Mouse (Mus musculus) cerebellum, postnatal 25 days (tissue): ENCODE results near the gene Satb2.
"Not testable (repeated sequence)": the region's sequence is repeated elsewhere in the genome, so short reads cannot be mapped to it uniquely, and the experiment has no call there.

Experiments
- DNase-seq, 2 experiments: peaks; one replicate each; pipeline ENCODE4 v3.0.0; 2021; ENCODE audit warnings: mixed read lengths in 2 of 2

Gene Satb2

DNA sequence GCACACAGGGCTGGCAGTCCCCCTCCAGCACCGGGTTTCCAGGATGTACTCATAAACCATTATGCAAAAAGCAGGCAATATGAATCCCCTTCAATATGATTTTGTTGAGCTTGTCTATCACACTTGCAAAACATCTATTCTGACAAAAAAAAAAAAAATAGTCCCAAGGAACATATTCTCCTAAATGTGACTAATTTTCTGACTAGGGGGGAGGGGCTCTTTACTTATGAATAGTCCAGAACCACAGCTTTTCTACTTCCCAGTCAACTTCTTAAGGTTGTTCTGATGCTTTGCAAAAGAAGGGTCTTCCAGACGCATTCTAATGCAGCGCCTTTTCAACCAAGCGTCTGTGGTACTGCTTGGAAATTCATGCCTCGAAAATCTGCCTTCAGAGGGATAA lies 155.7 kb downstream of the Satb2 start:
- no peak for DNase-seq

DNA sequence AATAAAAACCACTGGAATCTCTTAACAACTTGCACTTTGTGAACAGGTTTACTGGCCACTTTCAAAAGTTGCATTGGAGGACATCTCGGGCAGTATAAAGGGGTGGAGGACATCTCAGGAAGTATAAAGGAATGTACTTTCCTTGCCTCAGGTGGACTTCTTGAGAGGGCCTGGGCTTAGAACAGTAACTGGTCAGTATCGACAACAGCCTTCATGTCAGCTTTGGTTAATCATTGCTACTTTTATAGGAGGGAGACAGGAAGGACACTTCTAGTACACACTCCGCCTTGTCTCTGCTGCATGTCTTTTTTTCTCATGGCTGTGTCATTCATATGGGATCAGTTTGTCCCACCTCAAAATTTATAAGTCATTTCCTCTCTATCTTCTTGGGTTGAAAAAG lies 156.4 kb downstream of the Satb2 start:
- no peak for DNase-seq

DNA sequence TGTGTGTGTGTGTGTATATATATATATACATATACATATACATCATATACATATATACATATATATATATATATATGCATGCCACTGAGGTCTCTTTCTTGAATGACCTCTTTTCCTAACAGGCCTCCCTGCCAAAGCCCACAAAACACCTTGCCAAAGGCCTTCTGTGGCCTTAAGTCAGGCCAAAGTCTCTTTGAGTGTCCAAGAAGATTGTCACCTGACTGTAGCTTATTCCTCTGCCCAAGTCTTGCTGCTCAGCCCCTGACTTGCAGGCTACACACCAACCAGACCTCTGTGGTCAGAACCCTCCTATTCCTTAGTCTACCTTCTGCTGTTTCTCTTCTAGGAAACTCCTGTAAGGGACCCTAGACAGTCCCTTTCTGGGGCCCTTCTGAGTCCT lies 164.9 kb downstream of the Satb2 start:
- no peak for DNase-seq

DNA sequence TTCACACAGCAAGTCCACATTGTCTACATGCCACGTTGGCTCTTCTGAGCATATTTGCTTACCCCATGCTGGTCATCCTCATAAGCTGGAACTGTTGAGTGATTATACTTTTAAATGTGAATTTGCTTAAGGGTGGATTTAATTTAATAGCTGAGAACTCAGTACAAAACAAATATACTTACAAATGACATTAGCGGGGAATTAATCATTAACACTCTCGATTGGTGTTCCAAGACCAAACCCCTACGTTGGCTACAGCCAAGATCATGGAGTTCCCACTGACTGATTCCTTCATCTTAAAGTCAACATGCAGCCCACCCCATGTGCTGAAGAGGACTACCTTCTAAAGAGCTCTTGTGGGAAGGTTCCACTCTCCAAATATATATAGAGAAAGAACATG lies 165.5 kb downstream of the Satb2 start:
- no peak for DNase-seq

DNA sequence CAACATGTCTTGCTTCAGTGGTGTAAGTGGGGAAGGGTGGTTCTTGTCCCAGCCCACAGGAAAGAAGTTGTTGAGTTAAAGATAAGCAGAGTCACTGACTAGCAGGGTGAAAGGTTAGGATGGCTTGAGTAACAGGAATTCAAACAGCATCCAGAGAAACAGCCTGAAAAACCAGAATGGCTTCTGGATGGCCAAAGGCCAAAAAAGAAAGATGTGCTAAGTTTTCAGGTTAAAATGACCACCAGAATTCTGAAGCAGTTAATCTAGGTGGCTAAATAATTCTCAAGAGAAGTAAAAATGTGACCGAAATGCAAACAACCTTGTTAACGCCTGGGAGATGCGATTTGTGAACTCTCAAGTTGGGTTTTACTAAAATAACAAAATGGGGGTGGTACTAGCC lies 167.0 kb downstream of the Satb2 start:
- DNase-seq = no peak

DNA sequence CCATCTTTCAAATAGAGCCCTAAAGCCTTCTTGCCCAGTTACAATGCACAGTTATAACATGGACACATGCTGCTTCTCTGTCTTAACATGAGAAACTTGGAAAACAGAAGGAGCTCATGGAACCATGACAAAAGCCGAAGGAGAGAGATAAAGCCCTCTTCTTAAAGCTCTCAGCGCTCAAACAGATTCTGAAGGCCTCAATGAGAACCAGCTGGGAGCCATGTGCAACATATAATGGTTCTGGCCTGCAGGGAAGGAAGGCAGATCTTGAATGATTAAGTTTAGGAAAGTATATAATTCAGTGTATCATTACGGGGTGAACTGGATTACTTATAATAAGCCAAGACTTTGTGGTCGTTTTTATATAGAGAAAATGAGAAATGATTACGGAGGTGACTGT lies 172.4 kb downstream of the Satb2 start:
- DNase-seq = no peak

DNA sequence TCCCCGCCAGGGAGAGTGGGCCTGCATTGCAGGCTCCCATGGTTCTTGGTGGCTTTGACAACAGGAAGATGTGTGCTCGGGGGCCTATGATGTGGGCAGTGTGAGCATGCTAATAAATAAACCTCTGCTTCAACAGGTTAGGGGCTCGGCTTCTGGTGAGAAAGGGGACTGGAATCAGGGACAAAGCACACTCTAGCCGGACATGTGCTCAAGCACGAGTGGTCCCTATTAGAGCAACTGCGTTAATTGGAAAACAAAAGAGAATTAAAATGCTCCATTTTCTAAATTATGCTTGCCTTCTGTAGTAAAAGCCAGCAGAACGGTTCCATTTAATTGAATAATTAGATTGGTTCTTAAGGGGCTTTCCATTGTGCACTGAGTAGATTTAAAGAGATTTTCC lies 177.8 kb downstream of the Satb2 start:
- DNase-seq = no peak

DNA sequence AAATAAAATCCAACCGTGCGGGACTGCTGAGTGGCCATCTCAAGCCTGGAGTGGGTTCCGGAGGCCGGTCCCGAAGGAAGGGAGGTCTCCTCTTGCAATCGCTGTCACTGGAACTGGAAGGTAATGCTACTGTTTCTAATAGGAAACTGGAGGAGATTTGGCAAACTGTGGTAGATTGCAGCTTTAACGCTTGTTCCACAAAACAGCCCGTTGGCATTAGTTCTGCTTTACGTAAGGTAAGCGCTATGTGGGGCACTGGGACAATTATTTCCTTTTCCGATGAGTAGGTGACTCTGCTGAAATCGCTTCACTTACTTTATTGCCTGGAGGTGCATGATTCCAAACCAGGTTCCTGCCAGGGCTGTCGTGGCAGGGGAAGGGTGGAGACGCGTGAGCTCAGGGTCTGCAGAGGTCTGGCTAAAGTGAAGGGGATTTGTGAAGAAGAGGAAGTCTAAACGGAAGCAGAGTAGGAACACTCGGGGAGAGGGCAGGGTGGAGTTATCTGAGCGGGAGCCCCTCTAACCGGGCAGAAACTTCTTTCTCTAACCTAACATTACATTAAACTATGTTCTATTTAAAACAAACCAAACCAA lies 183.3 kb downstream of the Satb2 start:
- DNase-seq = no peak

DNA sequence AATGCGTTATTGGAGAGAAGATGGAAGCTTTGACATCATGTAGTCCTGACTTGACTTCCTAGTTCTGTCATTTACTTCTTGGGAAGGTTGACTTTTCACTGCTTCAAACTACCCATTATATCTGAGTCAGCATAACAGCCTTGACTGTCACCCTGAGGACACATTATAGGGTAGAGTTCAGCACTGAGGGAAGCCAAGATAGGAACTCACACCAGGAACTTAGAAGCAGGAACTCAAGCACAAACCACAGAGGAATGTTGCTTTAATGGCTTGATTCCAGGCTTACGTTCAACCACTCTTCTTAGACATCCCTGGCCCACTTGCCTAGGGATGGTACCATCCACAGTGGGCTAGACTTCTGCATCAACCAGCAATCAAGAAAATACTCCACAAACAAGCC lies 188.8 kb downstream of the Satb2 start:
- DNase-seq = no peak

DNA sequence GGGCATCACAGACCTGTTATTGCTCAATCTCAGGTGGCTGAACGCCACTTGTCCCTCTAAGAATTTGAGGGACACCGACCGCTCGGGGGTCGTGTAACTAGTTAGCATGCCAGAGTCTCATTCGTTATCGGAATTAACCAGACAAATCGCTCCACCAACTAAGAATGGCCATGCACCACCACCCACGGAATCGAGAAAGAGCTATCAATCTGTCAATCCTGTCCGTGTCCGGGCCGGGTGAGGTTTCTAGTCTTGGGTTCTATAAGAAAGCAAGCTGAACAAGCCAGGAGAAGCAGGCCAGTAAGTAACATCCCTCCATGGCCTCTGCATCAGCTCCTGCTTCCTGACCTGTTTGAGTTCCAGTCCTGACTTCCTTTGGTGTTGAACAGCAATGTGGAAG lies 196.3 kb downstream of the Satb2 start:
- DNase-seq = not testable (repeated sequence)

DNA sequence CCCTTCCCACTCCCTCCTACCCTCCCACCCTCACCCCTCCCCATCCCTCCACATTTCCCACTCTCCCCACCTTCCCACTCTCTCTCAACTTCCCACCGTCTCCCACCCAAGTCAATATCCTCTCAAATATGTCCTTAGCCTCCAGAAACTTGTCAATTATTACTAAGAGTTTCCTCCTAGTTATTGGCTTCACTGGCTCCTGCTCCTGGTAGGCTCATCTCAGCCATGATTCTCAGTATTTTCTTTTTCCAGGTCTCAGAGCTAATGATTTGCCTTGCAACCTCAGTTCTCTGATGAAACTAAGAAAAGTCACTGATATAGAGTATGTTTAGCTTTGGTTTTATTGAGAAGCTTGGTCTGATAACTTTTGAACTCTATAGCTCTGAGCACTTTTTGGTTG lies 214.2 kb downstream of the Satb2 start:
- no peak for DNase-seq

DNA sequence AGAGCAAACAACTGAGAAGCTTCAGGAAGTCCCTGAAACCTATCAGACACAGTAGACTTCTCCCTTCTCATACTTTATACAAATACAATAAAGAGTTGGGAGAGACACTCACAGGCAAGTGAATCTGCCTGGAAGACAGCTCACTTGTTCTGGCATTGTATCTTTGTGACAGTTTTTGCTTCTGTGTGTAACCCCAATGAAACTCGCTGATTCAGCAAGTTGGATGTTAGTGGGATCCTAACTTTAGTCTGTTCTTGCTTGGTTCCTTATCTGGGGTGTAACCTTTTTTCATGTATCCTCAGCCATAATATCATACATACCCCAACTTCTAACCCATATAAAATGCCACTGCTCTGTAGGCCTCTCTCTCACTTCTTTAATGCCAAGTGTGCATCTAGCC lies 216.9 kb downstream of the Satb2 start:
- no peak for DNase-seq

DNA sequence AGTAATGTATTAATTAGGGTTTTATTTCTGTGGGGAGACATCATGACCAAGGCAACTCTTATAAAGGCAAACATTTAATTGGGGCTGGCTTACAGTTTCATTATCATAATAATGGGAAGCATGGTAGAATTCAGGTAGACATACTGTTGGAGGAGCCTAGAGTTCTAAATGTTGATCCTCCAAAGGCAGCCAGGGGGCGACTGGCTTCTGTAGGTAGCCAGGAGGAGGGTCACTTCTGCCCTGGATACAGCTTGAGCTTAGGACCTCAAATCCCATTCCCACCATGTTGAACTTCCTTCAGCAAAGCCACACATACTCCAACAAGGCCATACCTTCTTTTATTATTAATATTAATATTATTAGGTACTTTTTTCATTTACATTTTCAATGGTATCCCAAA lies 225.2 kb downstream of the Satb2 start:
- no peak for DNase-seq

DNA sequence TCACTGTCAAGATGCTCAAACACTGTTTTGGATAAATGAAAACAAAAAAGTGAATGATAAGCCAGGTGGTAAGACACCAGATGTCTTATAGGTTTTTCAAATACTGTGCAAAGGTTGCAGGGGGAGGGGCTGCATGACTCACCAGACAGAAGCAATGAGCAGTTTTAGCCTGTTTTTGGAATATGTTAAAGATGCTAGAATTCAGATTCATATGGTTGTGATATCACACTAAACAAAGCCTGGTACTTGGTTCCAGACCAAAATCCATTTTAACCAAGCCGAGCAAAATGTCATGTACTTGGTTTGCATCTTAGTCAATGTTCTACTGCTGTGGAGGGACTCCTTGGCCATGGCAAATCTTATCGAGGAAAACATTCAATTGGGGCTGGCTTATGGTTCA lies 227.8 kb downstream of the Satb2 start:
- no peak for DNase-seq

DNA sequence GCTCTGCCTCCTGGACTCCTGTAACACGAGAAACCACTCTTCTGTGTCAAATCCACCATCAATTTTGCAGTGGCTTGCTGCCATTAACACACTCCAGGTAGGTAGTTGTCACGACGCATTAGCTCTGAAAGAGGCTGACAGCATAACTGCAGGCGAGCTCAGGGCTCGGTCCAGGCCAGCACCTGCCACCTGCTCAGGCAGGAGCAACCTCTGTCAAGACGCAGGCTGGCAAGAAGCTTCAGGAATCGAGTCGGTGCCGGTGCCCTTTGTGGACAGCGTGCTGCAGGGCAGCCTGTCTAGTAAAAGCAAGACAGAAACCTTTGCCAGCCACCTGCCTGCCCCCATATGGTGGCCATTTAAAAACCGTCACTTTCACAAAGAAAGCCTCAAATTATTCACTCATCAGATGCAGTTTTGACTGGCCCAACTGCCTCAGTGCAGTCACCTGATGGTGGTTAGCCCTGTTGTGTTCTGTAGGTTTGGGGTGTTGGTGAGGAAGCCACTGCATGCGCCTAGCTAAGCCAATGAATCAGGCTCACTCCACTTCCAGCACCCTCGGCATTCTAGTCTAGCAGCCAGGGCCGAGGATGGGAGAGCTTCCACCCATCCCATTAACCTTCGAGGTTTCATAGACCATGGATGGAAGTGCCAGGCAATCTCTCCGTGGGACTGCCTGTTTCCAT lies 228.7 kb downstream of the Satb2 start:
- DNase-seq = peak; percentile 67 to 77

DNA sequence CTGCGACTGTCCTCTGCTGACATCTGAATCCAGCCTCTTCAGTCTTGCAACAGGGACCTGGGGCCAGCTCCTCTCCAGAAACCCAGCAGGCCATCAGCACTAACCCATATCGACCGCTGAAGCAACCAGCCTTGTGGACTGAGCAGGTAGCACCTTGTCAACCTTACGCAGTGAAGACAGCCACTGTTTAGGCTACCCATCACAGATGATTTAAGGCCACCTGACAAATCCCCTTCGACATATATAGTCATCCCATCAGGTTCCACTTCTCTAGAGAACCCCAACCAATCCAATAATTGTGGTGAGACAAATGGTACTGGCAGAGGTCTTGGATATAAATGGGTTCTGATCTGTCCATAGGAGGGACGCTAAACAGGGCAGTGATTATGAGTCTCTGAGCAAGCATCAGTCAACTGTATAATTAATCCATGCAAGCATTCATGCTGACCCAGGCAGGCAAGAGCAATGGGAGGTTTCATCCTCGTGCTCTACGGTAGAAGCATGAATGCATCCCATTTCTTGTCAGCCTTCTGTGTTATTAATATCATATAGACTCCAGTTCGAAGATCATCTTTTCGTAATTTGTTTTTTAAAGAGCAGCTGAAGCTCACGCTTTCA lies 229.5 kb downstream of the Satb2 start:
- no peak for DNase-seq
